Comparison of ENCODE assay signal across 10 mouse cellular contexts in genomic region chr1:14464788-14465482, GRCm38 (mm10).
DNase-seq lines count a peak whose midpoint lies in the region; ATAC-seq and TF ChIP-seq lines count a peak whose summit lies in the region.
"Had no signal": no experiment of that assay in that cellular context is flagged by ENCODE, and none has a peak within 500 bp of the region (broad histone marks: within the 10 kb centered on the region; RNA-seq: fewer than 3 reads in every experiment).

No protein-coding gene starts in this region.

- ATAC-seq in kidney, embryonic 16.5 days (ENCODE audit: low FRiP score, low TSS enrichment) = peak; percentile 96
- no peak for ATAC-seq in stomach, postnatal 0 days (ENCODE audit: low FRiP score, low TSS enrichment)

- intact Hi-C loops in heart, postnatal 36 days (cut with DNase I) = no loop called here
- intact Hi-C loops in left cerebral cortex, postnatal 36 days (cut with DNase I) = no loop called here

- no peak overlapping the region for H3K4me3 ChIP-seq in heart, embryonic 10.5 days
- H3K4me3 ChIP-seq in embryonic fibroblast, embryonic 13.5 days (ENCODE audit: insufficient read depth, low read length) = no peak overlapping the region
- H3K4me3 ChIP-seq in kidney, embryonic 16.5 days (ENCODE audit: low read length) = no peak overlapping the region
- H3K4me3 ChIP-seq in stomach, postnatal 0 days (ENCODE audit: low read depth, low read length) = no peak overlapping the region
- H3K4me3 ChIP-seq: midbrain, embryonic 12.5 days had no signal

- 19% methylated on average over 5 of the region's 5 CpGs for WGBS in heart, embryonic 10.5 days
- WGBS in kidney, embryonic 16.5 days = 3% methylated on average over 5 of the region's 5 CpGs
- WGBS in stomach, postnatal 0 days = 29% methylated on average over 5 of the region's 5 CpGs

- H3K9ac ChIP-seq in kidney, embryonic 16.5 days (replicated peaks; ENCODE audit: low read length) = no peak overlapping the region
- H3K9ac ChIP-seq in stomach, postnatal 0 days (ENCODE audit: low read length) = no peak overlapping the region
- H3K9ac ChIP-seq: midbrain, embryonic 12.5 days had no signal

- TF ChIP-seq CTCF in embryonic fibroblast, embryonic 13.5 days (IDR thresholded peaks at IDR 0.05; ENCODE audit: borderline replicate concordance, insufficient read depth, low read length) = no peak
- TF ChIP-seq CTCF in stomach, postnatal 0 days (IDR thresholded peaks at IDR 0.05; ENCODE audit: low read depth) = no peak

- no peak for TF ChIP-seq POLR2A in embryonic fibroblast, embryonic 13.5 days (IDR thresholded peaks at IDR 0.05; ENCODE audit: low read depth, low read length)

- DNase-seq in heart, embryonic 10.5 days (ENCODE audit: low spot score) = peak; percentile 76
- DNase-seq in heart, postnatal 36 days = no peak
- peak; percentile 26 for DNase-seq in 3T3-L1 (ENCODE audit: low read depth, low spot score)
- no peak for DNase-seq in left cerebral cortex, postnatal 36 days (ENCODE audit: low spot score in 2 of 2)
- DNase-seq in gastrocnemius, adult 18-20 months (ENCODE audit: low spot score) = no peak
- DNase-seq in stomach, postnatal 0 days (ENCODE audit: low spot score) = no peak
- DNase-seq: adrenal gland, adult 2 months had no signal

- H3K4me2 ChIP-seq in kidney, embryonic 16.5 days (replicated peaks; ENCODE audit: low read depth, low read length) = 0 out of 2 replicates have a peak overlapping the region, but pooled peaks have one; percentile 8
- no peak overlapping the region for H3K4me2 ChIP-seq in stomach, postnatal 0 days (replicated peaks; ENCODE audit: low read depth)
- H3K4me2 ChIP-seq: midbrain, embryonic 12.5 days had no signal

- peaks cover 11% of the 10 kb centered on the region for H3K4me1 ChIP-seq in heart, embryonic 10.5 days
- peaks cover 13% of the 10 kb centered on the region for H3K4me1 ChIP-seq in embryonic fibroblast, embryonic 13.5 days (ENCODE audit: control insufficient read depth, insufficient read depth, low read length)
- H3K4me1 ChIP-seq in kidney, embryonic 16.5 days (ENCODE audit: insufficient read depth, low read length) = peaks cover 16% of the 10 kb centered on the region
- H3K4me1 ChIP-seq in stomach, postnatal 0 days (replicated peaks; ENCODE audit: control insufficient read depth, insufficient read depth) = no peaks in the 10 kb centered on the region

- H3K27me3 ChIP-seq in heart, embryonic 10.5 days (ENCODE audit: insufficient read depth, poor library complexity, severe bottlenecking) = no peaks in the 10 kb centered on the region
- H3K27me3 ChIP-seq in kidney, embryonic 16.5 days (ENCODE audit: insufficient read depth, low read length) = no peaks in the 10 kb centered on the region
- no peaks in the 10 kb centered on the region for H3K27me3 ChIP-seq in stomach, postnatal 0 days (ENCODE audit: control insufficient read depth, insufficient read depth, low read length)

- no peak for TF ChIP-seq EP300 in stomach, postnatal 0 days (optimal IDR thresholded peaks at IDR 0.05)

- H3K27ac ChIP-seq in heart, embryonic 10.5 days = peak overlapping the region; percentile 52; the same call in 1 of the 2 replicates
- peak overlapping the region; percentile 49 for H3K27ac ChIP-seq in embryonic fibroblast, embryonic 13.5 days (ENCODE audit: insufficient read depth, low read length)
- peak overlapping the region; percentile 77 for H3K27ac ChIP-seq in kidney, embryonic 16.5 days (ENCODE audit: low read length)
- no peak overlapping the region for H3K27ac ChIP-seq in stomach, postnatal 0 days (replicated peaks)
- H3K27ac ChIP-seq: midbrain, embryonic 12.5 days had no signal

- H3K36me3 ChIP-seq in heart, embryonic 10.5 days = no peaks in the 10 kb centered on the region
- H3K36me3 ChIP-seq in kidney, embryonic 16.5 days (ENCODE audit: insufficient read depth, low read length) = no peaks in the 10 kb centered on the region
- no peaks in the 10 kb centered on the region for H3K36me3 ChIP-seq in stomach, postnatal 0 days (ENCODE audit: control insufficient read depth, insufficient read depth, low read length)
- H3K36me3 ChIP-seq: midbrain, embryonic 12.5 days had no signal

- no peaks in the 10 kb centered on the region for H3K9me3 ChIP-seq in heart, embryonic 10.5 days
- no peaks in the 10 kb centered on the region for H3K9me3 ChIP-seq in kidney, embryonic 16.5 days (ENCODE audit: low read length)
- no peaks in the 10 kb centered on the region for H3K9me3 ChIP-seq in stomach, postnatal 0 days (ENCODE audit: control insufficient read depth, low read length)
- H3K9me3 ChIP-seq: midbrain, embryonic 12.5 days had no signal

Comparison
In these comparisons a context has a peak if more than half of its experiments do, and no peak if none do; other contexts are left out.
1. DNase-seq: peak in heart, embryonic 10.5 days (single experiment) and 3T3-L1 (single experiment); none in heart, postnatal 36 days (0 of 2), left cerebral cortex, postnatal 36 days (0 of 2), gastrocnemius, adult 18-20 months (single experiment) and stomach, postnatal 0 days (single experiment).